Mouse (Mus musculus): ENCODE measurements around the gene Btbd11.

DNA sequence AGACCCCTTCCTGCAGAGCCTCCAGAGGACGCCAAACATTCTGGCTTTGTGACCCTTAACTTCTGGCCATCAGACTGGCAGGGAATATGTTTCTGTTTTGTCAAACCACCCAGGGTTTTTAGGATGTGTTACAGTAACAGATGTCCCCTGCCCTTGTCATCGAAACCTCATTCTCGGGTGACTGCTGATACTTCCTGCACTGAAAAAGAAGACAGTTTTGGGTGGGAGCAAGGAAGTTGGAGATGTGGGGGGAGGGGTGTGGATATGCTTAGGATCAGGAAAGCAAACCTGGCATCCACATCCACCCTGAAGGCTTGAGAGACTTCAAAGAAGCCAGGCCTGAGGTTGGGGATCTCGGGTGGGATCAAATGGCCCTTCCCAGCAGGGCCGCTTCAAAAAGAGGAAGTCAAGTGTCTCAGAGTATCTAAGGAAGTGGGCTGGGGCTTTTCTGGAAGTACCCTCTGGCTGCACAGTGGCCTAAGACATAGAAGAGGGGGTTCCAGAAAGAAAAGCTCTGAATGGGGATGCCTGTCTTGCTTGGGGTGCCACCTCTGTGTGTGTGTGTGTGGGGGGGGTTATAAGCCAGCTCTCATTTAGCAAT, 115.5 kb downstream of the Btbd11 start:
- TF ChIP-seq CHD1 (IDR thresholded peaks at IDR 0.05; ENCODE audit: low read depth, low read length) (no peak), CTCF (conservative IDR thresholded peaks at IDR 0.05 in 1 of 2, IDR thresholded peaks at IDR 0.05 in 1 of 2; ENCODE audit: low read depth in 2 of 2, low read length in 2 of 2) (no peak), EP300 (IDR thresholded peaks at IDR 0.05; ENCODE audit: low read length) (peak; percentile 54; the same call in 1 of the 2 replicates), MAX (IDR thresholded peaks at IDR 0.05; ENCODE audit: low read length) (0 out of 2 replicates have a peak, but pooled peaks have one; percentile 17), POLR2A (IDR thresholded peaks at IDR 0.05; ENCODE audit: low read depth, low read length) (no peak), ZNF384 (IDR thresholded peaks at IDR 0.05; ENCODE audit: low read depth, low read length) (no peak), JUN (IDR thresholded peaks at IDR 0.05; ENCODE audit: insufficient read depth, low read depth, low read length) (no peak), TBP (conservative IDR thresholded peaks at IDR 0.05; ENCODE audit: low read depth, low read length) (no peak), RCOR1 (conservative IDR thresholded peaks at IDR 0.05; ENCODE audit: low read depth, low read length) (peak; percentile 19; the same call in 1 of the 2 replicates), USF1 (IDR thresholded peaks at IDR 0.05; ENCODE audit: low read depth, low read length) (no peak), BHLHE40 (IDR thresholded peaks at IDR 0.05; ENCODE audit: low read depth, low read length) (peak; percentile 55; the same call in 1 of the 2 replicates)

Measured in CH12.LX (cell line).